Mouse (Mus musculus) left cerebral cortex, adult 2 months (tissue): ENCODE measurements around the gene Gtf2h1. TPM values are rescaled to one million over a fixed set of nuclear protein-coding genes. Genes with fewer than 3 reads are reported as not detected.
A peak's percentile ranks its signal among the peaks of the same experiment; 100 is the strongest.

ENCODE experiments used
- DNase-seq, 2 experiments: peaks; one replicate each; pipeline ENCODE4 v3.0.0; 2021 to 2022; ENCODE audit warnings: low spot score in 2 of 2, mixed read lengths in 1 of 2; ENCODE audit errors: extremely low spot score in 1 of 2
- H3K27ac ChIP-seq: fragments of 200-600 bp; 2 replicates; pipeline ENCODE4 v1.8.1; 2022
- H3K4me3 ChIP-seq: fragments of 200-600 bp; 2 replicates; pipeline ENCODE4 v1.8.1; 2022
- CTCF ChIP-seq: fragments of 200-600 bp; IDR thresholded peaks from 2 replicates; pipeline ENCODE4 v1.8.1; 2022; ENCODE audit warnings: antibody characterized with exemption, mild to moderate bottlenecking, moderate library complexity
- intact Hi-C: fragments of 180-260 bp; cut with DNase I; formaldehyde crosslinking; loops from one replicate; pipeline ENCODE4 v1.15.1; 2025
- total RNA-seq, 2 experiments: library from RNA; stranded (reverse); gene quantifications; 2 replicates each; pipeline ENCODE4 v1.2.3; 2021

The Gtf2h1 gene
- total RNA-seq, 2 experiments from 2014 or later: 34.3 to 36.4 TPM

DNA sequence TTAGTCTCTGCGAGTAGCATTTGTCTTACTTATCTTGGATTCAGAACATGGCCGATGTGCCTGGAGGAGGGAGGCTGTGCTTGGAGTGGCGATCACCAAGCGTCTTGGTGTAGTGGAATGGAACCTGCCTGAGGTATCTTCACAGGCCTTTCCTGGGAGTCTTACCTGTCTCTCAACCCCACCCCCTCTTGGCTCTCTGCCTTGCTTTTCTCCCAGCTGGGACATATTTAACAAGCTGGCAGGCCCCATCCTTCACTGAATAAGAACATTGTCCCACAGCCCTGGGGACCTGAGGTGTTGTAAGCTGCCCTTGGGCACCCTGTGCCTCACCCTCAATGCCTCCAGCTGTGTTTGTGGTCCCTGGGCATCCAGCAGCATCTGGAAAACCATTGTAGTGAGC, 47.7 kb downstream of the Gtf2h1 start:
- no peak for DNase-seq

DNA sequence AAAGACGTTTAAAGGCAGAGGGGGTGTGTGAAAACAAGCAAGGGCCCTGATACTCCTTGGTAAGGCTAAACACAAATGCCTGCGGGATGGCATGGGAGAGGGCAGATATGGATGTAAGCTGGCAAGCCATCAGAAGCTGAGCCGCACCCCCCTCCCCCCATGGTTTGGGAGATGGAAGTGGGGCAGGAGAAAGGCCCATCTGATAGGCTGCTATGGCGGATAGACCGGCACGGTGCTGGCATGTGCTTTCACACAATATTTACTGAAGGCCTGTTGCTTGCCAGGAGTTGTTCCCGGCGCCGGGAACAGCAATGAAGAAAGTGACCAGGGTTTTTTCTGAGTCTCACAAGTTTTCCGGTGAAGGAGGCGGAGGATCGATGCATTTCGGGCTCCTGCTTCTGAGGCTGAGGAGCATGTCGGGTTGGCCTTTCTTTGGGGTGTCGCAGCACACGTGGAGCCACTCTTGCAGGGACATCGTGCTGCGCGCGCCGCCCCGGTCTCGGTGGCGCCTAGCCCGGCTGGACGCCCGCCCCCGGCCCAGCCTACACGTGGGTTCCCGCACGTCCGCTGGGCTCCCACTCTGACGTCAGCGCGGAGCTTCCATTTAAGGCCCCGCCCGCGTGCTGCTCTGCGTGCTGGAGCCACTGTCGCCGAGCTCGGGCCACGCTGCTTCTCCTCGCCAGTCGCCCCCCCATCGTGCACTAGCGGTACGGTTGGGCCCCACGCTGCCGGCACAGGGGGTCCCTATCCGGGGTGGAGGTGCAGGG, 49.5 kb downstream of the Gtf2h1 start:
- intact Hi-C loops: loop anchor here (5.0 kb wide), 2 partner anchors 48 to 162 kb away; partner anchors contain the start of genes Gtf2h1, Hps5 and Spty2d1
- peak; percentile 92 to 97 for DNase-seq
- no peak for TF ChIP-seq CTCF
- Histone ChIP-seq H3K27ac (peak overlapping the region; percentile 95), H3K4me3 (peak overlapping the region; percentile 93)

More for the DNA sequence above, 47.7 kb downstream of the Gtf2h1 start:
- Histone ChIP-seq H3K4me3 (no peak overlapping the region), H3K27ac (no peak overlapping the region)
- intact Hi-C loops: no loop called here
- TF ChIP-seq CTCF: no peak

DNA sequence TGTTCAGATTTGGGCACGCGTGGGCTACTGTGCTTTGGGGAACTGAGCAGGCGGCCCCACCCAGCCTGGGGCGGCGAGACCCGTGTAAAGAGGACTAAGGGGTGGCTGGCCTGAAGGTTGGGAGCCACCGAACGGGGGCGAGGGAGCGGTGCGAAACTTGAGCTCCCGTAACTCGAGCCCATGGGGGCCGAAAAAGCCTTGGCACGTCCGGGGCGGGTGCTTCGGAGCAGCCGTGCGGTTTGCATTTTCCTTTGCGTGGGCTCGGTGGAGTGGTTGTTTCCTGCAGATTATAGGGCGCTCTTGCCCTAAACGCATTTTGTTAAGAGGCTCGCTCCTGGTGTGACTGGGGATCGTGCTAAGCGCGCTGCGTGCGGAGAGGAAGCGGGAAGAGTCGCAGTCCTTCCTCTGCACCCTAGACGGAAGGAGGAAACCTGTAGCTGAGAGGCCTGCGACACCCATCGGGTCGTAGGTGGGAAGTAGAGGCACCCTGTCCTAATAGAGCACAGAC, 50.1 kb downstream of the Gtf2h1 start:
- peak in 1 of 2 experiments; percentile 51 for DNase-seq
- intact Hi-C loops: loop anchor here (2.0 to 5.0 kb wide), 3 partner anchors 27 to 161 kb away; partner anchors contain the start of genes Gtf2h1, Hps5 and Spty2d1
- TF ChIP-seq CTCF: no peak
- peak overlapping the region; percentile 95 for H3K27ac ChIP-seq
- peak overlapping the region; percentile 93 for H3K4me3 ChIP-seq

DNA sequence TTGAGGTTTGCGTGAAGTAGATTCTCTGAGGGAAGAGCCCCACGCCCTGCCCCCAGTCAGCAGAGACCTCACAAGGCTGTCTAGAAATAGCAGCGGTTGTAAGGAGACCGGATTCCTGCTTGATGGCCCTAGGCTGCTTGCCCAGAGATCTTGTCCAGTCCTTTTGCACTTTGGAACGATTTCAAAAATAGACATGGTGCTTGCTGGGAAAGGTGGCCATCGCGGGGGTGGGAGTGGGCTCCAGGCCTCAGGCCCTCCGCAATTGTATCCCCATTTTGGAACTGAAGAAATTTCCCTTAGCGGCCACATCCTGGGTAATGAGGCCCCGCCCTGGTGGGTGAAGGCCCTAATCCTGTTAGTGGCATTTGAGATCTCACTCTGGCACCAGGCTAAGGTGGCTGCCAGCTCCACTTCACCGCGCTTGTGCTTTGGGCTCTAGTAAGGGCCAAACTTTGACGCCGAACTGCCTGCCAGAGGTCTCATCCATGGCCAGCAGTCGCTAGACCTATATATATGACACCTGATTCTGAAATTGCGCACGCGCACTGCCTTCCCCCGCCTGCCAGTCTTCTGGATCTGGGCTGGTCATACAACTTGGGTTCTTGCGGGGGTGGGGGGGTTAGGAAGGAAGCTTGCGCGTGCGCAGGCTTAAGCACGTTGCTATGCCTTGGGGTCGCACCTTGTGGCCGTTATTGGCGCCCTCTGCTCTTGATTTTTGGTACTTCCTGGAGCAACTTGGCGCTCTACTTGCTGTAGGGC, 50.8 kb downstream of the Gtf2h1 start:
- H3K4me3 ChIP-seq: peak overlapping the region; percentile 93
- intact Hi-C loops: loop anchor here (2.0 to 5.0 kb wide), 3 partner anchors 28 to 161 kb away; partner anchors contain the start of genes Gtf2h1, Hps5 and Spty2d1
- peak; percentile 15 for TF ChIP-seq CTCF
- peak overlapping the region; percentile 95 for H3K27ac ChIP-seq
- DNase-seq: peak; percentile 36 to 52

DNA sequence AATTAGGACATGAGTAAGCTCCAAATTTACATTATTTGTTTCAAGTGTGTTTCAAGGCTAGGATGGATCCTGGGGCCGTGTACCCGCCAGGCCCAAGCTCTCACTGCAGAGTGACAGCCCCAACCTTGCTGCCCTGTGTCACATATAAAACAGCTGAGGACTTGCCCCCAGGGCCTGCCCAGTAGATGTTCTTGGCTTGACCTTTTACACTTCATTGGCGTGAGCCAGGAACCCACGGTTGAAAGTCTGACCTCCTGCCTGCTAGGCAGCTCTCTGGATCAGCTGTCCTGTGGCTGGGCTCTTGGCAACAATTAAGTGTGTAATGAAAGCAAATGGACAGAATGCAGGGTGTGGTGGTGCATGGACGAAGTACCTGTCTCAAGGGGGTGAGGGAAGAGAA, 53.4 kb downstream of the Gtf2h1 start:
- DNase-seq: no peak
- Histone ChIP-seq H3K4me3 (no peak overlapping the region), H3K27ac (no peak overlapping the region)
- intact Hi-C loops: loop anchor here (5.0 kb wide), 2 partner anchors 52 to 158 kb away; partner anchors contain the start of genes Gtf2h1, Hps5 and Spty2d1
- no peak for TF ChIP-seq CTCF

DNA sequence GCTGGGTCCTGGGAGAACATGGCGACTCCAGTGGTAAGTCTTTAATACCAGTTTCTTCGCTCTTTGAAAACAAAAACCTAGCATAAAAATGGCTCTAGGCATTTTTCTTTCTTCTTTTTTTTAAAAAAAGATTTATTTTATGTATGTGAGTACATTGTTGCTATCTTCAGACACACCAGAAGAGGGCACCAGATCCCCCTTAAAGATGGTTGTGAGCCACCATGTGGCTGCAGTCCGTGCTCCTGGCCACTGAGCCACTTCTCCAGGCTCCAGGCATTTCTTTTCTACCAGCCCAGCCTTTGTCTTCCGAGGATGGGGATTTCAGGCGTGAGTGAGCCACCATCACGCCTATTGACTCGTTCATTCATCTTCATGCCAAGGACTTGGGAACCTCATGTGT, 55.1 kb downstream of the Gtf2h1 start:
- peak; percentile 49 for TF ChIP-seq CTCF
- no peak for DNase-seq
- H3K27ac ChIP-seq: no peak overlapping the region
- H3K4me3 ChIP-seq: no peak overlapping the region
- intact Hi-C loops: no loop called here

DNA sequence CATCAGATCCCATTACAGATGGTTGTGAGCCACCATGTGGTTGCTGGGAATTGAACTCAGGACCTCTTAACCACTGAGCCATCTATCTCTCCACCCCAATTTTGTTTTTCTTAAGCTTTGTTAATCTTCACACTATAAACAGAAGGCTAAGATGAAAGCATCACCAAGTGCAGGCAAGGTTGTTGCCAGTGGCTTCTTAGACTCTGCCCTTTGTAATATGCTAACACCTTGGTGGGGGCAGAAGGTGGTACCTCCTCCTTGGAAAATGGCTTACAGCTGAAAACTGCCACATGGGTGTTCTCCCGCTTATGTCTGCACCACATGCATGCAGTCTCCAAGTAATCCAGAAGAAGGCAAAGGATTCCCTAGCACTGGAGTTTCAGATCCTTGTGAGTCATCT, 56.8 kb downstream of the Gtf2h1 start:
- intact Hi-C loops: no loop called here
- TF ChIP-seq CTCF: no peak
- Histone ChIP-seq H3K4me3 (no peak overlapping the region), H3K27ac (no peak overlapping the region)
- DNase-seq: no peak

DNA sequence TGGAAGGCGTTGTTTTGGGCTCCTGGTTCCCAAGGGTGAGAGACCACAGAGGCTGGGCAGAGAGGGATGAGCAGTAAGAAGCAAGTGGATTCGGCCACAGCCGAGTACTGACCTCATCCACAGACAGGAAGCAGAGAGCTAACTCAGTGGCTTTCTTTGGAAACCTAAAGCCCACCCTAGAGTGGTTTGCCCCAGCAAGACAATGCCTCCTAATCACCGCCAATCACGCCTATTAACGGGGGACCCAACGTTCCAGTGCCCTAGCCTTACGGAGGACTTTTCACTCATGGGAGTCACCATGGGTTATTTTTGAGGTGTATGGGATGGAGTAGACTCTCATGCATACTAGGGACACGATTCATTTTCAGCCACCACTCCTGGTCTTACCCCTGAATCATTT, 57.5 kb downstream of the Gtf2h1 start:
- no peak overlapping the region for H3K27ac ChIP-seq
- TF ChIP-seq CTCF: no peak
- intact Hi-C loops: no loop called here
- DNase-seq: no peak
- no peak overlapping the region for H3K4me3 ChIP-seq

DNA sequence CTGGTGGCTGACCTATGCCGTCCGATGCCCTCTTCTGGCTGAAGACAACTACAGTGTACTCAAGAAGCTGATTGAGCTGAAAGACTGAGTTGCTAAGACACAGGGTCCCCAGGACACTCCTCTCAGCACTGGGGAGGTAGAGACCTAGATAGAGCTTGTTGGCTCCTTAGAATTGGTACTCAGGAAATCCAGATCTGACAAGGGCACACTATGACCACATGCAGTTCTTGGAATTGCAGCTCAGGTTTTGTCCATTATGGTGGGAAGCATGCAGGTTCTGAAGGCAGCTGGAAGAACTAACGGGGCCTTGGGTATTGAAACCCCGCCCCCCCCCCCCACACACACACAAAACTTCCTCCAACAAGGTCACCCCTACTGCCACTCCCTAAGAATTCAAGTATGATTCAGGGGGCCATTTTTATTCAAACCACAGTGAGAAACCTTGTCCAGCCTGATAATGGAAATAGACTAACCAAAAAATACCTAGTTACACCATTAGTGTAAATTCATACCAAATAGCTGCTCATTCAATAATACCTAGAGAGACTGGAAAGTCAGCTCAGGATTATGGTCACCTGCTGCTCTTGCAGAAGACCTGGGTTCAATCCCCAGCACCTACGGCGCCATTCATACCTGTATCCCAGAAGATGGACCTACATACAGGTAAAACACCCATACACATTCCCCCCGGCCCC, 60.1 kb downstream of the Gtf2h1 start:
- TF ChIP-seq CTCF: no peak
- intact Hi-C loops: no loop called here
- DNase-seq: no peak
- Histone ChIP-seq H3K4me3 (no peak overlapping the region), H3K27ac (no peak overlapping the region)

DNA sequence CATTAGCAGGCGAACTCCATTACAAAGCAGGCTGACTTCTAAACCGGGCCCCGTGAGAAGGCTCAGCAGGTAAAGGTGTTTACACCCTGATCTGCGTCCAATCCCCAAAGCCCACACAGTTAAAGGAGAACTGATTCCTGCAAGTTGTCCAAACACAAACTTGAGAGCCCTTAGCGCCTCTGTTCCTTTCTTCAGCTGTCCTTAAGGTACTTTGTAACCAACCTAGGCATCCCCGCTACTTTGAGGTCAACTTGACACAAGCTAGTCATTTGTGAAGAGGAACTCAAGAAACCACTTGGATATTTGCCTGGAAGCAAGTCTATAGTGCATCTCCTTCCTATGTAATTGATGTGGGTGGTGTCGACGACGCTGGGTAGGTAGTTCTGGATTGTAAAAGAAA, 61.5 kb downstream of the Gtf2h1 start:
- Histone ChIP-seq H3K4me3 (no peak overlapping the region), H3K27ac (no peak overlapping the region)
- intact Hi-C loops: no loop called here
- DNase-seq: no peak
- TF ChIP-seq CTCF: no peak

DNA sequence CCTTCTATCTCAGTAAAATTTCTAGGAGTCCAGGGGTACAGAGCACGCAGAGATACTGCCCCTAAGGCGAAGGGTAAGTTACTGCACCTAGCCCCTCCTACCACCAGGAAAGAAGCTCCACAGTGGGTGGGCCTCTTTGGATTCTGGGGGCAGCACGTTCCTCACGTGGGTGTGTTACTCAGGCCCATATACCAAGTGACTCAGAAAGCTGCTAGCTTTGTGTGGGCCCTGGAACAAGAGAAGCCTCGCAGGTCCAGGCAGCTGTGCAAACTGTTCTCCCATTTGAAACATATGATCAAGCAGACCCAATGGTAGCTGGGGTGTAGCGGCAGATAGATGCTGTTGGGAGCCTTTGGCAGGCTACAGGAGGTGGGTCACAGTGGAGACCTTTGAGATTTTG, 63.1 kb downstream of the Gtf2h1 start:
- intact Hi-C loops: no loop called here
- Histone ChIP-seq H3K4me3 (no peak overlapping the region), H3K27ac (no peak overlapping the region)
- peak in 1 of 2 experiments; percentile 24 for DNase-seq
- TF ChIP-seq CTCF: no peak

DNA sequence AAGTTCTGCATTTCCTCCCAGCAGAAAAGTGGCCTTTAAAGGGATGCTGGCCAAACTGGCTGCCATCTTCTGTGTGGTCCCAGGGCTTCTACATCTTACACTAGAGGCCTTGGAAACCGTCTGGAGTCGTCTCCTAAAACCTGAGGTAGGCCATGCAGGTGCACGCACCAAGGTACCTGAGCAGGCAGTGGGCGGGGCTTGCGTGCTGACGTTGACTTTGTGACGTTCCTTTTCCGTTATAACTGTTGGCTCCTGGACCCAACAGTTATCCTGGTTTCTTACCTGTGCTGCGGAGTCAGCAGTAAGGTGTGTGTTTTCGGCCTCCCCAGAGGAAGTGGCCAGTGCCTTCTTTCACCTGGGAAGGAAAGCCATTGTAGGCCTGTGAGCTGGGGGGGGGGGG, 65.1 kb downstream of the Gtf2h1 start, which contains the start of gene Ldhc:
TSS of gene Ldhc (plus strand) at position 208 of the 400 bp plus-strand sequence.
- DNase-seq: no peak
- Histone ChIP-seq H3K4me3 (no peak within 1 kb of the TSS), H3K27ac (no peak within 1 kb of the TSS)
- TF ChIP-seq CTCF: no peak
- intact Hi-C loops: no loop called here
